Mouse (Mus musculus) embryo, embryonic 11.5 days (tissue): ENCODE data around the gene Galc.

Source experiments
- DNase-seq: peaks from one replicate; pipeline ENCODE4 v3.0.0-alpha.2; 2012; ENCODE audit warnings: low read depth, low spot score

The Galc gene

DNA sequence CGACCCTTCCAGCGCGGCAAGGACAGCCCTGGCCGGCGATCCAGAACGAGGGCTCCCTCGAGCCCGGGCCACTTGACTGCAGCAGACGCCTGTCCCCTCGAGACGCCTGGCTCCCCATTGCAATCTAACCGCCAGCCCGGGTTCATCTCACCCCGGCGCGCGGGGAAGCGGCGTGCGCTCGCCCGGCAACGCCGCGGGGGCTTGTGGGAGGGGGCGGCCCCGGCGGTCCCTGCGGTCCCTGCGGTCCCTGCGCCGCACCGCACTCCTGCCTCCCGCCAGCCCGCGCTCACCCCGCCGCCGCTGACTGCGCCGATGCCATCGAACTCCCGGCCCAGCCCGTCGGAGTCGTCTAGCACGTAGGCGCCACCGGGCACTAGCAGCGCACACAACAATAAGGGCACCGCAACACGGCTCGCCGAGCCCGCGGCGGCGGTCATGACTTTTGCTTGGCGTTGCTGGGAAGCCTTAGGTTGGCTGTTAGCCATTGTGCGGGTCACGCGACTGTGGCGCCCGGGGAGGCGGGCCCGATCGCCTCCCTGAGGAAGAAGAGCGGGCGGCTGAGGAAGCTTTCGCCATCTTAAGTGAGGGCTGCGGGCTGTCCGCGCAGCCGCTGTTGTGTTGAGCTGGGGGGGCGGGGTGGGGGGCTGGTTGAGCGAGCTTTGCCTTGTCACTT, at the start of gene Galc:
Gene Galc (minus strand): TSS at position 615 of the 673 bp plus-strand sequence.
- DNase-seq = peak; percentile 84

DNA sequence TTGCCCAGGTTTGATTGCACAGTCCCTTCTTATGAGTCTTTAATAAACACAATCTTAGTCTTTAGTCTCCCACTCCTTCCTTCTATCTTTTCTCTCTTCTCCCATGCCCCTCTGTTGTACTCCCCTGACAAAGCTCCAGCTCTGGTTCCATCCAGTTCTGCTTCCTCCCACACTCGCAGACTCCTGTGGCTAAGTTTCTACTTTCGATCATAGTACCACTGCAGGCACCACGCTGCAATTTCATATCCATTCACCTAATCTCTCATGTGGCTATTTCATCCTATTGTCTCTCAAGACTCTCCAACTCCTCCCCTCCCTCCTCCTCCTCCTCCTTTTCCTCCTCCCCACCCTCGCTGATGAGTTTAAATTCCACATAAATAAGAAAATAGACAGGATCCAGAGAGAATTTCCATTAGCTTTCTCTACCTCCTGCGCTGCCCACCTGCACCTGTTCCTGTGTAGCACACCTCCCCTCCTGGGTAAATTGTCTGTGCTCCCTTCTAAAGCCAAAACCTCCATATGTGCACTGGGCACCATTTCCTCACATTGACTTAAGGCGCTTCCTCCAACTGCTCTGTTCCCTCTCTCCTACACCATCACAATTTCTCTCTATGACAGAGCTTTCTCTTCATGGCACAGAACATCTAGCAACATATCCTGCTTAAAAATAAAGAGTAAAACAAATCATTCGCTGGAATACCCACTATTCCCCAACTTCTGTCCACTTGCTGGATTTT, 48.1 kb upstream of the Galc start:
- DNase-seq = no peak

- DNase-seq = no peak
Measured at GRCm38 (mm10) chr12:98303013-98303412, 43.8 kb upstream of the Galc start.

GRCm38 (mm10) chr12:98301980-98302379, 42.7 kb upstream of the Galc start:
- DNase-seq = no peak

DNA sequence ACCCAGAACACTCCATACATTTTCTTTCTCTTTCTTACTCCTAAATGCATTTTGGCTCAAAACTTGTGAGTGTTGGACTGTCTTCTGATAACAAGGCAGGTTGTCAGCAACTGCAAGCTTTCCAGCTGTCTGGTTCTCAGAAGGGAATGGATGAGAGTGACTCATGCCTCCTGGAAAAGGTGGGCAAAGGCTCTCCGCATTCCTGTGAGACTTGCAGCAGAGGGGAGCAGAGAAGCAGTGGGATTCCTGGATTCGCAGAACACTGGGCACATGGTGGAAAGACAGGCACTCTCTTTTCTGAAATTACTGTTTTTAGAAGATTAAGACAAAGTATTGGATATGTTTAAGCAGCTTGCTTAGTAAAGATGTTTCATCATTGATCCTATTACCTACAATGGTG, 35.0 kb upstream of the Galc start:
- DNase-seq = no peak

GRCm38 (mm10) chr12:98292278-98292677, 33.0 kb upstream of the Galc start:
- DNase-seq = no peak

DNA sequence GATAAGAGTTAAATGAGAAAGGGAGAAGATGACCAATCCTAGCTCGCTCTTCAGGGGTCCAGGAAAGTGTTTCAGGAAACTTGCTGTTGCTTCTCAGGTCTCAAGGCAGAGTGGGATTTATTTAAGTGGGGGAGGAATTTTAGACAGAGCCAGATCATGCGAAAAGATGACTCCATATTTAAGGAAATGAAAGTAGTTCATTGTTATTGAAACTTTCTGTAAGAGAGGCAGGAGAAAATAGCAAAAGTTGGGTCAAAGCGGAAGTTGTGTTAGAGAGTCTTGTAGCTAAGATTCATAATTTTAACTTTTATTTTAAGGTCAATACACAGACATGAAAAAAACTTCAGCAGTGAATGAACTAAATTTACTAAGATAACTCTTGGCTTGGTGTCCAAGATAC, 31.2 kb upstream of the Galc start:
- no peak for DNase-seq

GRCm38 (mm10) chr12:98284477-98284876, 25.2 kb upstream of the Galc start:
- DNase-seq = no peak

GRCm38 (mm10) chr12:98283487-98283860, 24.2 kb upstream of the Galc start:
- no peak for DNase-seq

DNA sequence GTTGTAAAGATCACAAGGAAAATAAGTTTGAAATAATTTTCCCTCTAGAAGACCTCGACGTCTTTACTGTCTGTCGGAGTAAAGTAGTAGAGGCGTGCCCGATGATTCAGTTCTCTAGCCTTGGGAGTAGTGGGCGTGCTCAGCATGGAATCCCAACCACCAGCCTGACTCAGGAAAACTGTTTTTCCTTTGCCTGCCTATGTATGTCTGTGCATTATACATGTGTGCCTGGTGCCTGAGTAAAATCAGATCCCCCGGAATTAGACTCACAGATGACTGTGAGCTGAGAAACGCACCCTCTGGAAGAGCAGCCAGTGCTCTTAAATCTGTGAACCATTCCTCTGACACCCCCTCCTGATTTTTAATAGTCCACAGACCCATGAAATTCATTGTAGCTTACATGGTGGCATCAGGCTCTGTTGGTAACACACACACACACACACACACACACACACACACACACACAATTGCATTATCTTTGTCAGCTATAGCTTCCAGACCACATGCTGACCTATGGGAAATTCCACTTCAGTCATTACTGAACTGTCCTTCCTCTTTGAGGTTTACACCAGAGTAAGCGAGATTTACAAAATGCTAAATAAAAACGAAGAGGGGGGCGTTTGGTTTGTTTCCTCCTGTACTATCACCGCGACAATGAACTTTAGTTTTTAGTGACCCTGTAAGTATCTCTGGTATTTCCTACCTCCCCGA, 23.7 kb upstream of the Galc start:
- DNase-seq = no peak

- DNase-seq = no peak
Measured at GRCm38 (mm10) chr12:98280996-98281395, 21.7 kb upstream of the Galc start.

DNA sequence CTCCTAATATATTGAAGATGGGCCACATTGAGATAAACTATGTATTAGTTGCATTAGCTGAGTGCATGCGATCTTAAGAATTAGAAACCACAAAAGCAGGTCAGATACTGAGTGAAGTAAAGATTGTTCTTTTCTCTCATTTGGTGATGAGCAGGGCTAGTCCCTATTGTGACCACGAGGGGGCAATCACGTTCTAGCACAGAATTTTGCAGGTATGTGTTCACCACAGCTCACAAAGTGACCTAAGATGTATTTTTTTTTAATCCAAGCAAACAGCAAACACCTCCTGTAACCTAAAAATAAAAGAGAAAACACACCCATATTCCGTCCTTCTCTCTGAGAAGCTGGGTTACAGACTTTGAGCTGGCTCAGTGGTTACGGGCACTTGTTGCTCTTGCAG, 21.3 kb upstream of the Galc start:
- DNase-seq = peak; percentile 51

DNA sequence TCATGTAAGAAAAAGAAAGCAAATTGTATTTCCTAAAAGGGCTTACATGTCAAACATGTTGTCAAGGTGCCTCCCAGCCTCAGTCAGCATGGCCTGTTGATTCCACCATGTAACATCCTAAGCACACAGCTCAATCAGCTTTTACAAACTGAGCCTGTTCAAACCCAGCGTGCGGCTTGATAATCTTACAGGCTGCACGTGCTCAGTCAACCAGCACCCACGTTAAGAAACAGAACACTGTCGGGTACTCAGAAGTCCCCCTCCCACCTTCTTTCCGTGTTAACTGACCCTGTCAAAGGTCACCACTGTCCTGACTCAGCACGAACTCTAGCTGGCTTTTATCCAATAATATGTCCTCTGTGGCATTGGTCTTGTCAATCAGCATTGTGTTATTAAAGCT, 13.2 kb upstream of the Galc start:
- DNase-seq = no peak

DNA sequence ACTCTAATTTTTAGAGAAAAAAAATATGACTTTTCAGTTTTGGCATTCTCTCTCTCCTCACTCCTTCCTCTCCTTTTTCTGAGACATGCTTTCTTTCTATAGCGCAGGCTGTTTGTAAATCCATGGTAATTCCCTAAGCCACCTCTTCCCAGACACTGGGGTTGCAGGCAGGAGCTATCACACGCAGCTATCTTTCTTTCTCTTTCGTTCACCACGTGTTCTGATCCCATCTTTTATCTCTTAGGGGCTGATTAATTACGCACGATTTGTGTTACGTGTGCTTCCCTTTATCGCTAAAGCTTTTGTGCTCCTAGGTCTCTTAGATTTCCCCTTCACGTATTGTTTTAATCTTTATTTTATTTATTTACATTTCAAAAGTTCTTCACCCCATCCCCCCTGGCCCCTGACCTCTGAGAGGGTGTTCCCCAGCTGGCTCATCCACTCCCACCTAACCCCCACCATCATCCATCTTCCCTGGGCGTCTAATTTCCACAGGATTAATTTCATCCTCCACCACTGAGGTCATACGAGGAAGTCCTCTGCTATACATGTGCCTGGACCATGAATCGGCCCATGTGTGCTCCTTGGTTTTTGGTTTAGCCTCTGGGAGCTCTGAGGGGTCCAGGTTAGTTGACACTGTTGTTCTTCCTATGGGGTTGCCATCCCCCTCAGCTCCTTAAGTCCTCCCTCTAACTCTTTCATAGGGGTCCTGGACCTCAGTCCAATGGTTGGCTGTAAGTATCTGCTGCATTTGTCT, 11.7 kb upstream of the Galc start:
- DNase-seq = no peak

GRCm38 (mm10) chr12:98269791-98270745, 10.8 kb upstream of the Galc start:
- DNase-seq = no peak

DNA sequence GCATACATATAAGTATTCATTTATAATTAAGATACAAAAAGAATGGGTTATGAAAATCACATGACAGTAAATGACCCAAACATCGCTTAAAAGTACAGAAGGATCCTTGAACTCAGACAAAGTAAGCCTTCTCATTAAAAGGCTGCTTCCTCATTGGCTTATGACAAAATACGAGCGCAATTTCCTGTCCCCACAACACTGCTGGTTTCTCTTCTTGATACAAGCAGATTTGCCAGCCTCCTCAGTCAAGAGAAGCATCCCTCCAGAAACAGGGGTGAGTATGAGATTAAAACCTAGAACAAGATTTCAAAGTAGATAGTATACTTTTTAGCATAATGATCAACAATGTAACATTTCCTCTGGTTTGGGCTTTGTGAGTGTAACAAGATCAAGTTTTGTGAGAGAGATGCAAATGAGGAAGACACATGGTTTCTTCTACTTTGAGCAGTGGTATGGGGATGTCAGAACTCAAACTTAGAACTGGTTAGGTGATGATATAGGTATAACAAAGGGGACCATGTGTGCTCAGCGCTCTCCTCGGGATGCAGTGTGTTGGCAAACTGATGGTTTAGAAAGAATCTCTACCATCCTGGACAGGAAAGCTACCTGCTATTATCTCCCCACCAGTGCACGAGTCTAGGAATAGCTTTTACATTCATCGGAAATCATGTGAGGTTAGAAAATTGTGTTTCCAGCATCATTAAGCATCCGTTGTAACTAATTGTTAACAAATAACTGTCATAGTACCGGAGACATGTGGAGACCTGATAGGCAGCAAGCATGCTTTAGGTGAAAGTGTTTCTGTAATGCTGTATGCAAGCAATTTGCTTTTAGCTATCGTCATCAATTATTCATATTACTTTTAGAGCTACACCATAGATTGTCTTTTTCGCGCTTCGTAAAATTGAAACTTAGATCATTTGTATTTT, 9.4 kb upstream of the Galc start, which contains the start of gene Gpr65:
Gene Gpr65 (plus strand): TSS at position 195 of the 929 bp plus-strand sequence.
- no peak for DNase-seq

- no peak for DNase-seq
Measured at GRCm38 (mm10) chr12:98265697-98266096, 6.4 kb upstream of the Galc start.

DNA sequence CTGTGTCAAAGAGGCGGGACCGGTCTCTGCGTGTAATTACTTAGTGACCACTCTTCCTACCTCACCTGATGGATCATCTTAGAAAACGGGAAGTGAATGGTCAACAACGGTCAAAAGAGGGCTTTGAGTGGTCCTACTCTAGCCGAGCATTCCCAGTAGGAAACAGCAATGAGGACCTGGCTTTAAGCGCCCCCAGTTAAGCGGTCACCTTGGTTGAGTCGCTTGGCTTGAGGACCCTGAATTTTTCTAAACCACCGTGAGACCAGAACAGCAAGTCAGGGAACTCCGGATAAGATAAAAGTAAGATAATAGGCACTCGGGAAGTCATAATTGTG, 226 bp upstream of the Galc start:
- no peak for DNase-seq

DNA sequence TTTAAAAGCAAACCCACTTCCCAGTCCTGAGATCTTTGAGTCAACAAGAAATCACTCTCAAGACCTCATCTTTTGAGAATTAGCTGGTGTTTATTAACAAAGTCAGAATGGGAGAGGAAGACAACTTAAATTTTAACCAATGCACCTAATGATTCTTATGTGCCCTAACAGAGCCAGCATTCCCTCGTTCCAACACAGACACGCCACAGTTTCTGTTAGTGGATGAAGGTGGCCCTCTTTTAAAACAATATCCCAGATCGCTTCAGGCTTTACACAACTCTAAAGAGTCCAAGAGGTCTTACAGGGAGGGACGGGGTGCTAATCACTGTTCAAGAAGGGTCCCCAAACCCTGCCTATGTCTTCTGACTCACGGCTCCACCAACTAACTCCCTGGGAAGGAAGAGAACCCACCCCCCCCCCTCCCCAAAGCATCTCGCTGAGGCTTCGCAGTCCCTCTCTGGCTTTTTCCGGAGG, 851 bp downstream of the Galc start:
- no peak for DNase-seq
